Mouse (Mus musculus) heart, embryonic 16.5 days (tissue): ENCODE results near the gene Pik3r2. TPM values are rescaled to one million over a fixed set of nuclear protein-coding genes. Genes with fewer than 3 reads are reported as not detected.

Experiments
- ATAC-seq: fragments of 200-750 bp; cut with Nextera tagmentation; replicated peaks from 2 replicates; pipeline ENCODE4 v1.8.0; 2017; ENCODE audit warnings: moderate number of reproducible peaks; ENCODE audit not compliant: insufficient read depth, low FRiP score; ENCODE audit errors: extremely low read depth
- H3K27ac ChIP-seq: fragments of 300-500 bp; sonication (generic); 2 replicates; pipeline ENCODE4 v1.5.1; 2014; ENCODE audit warnings: mild to moderate bottlenecking, low read length, control low read depth, moderate library complexity
- H3K27me3 ChIP-seq: fragments of 300-500 bp; sonication (generic); 2 replicates; pipeline ENCODE4 v1.6.1; 2014; ENCODE audit warnings: low read length, mixed read lengths; ENCODE audit not compliant: control insufficient read depth, insufficient read depth
- H3K36me3 ChIP-seq: fragments of 300-500 bp; sonication (generic); 2 replicates; pipeline ENCODE4 v1.6.1; 2014; ENCODE audit not compliant: control insufficient read depth, insufficient read depth
- H3K4me1 ChIP-seq: fragments of 300-500 bp; sonication (generic); 2 replicates; pipeline ENCODE4 v1.6.1; 2014; ENCODE audit warnings: low read length, mixed read lengths; ENCODE audit not compliant: control insufficient read depth, insufficient read depth
- H3K4me2 ChIP-seq: fragments of 300-500 bp; sonication (generic); 2 replicates; pipeline ENCODE4 v1.6.1; 2014; ENCODE audit warnings: low read depth, mild to moderate bottlenecking, control low read depth, low read length
- H3K4me3 ChIP-seq: fragments of 300-500 bp; sonication (generic); 2 replicates; pipeline ENCODE4 v1.5.1; 2014; ENCODE audit warnings: mild to moderate bottlenecking, control low read depth, low read length
- H3K9ac ChIP-seq: fragments of 300-500 bp; sonication (generic); 2 replicates; pipeline ENCODE4 v1.6.1; 2014; ENCODE audit warnings: low read length, control low read depth
- H3K9me3 ChIP-seq: fragments of 300-500 bp; sonication (generic); replicated peaks from 2 replicates; pipeline ENCODE4 v1.6.1; 2016; ENCODE audit warnings: low read length; ENCODE audit not compliant: control insufficient read depth
- WGBS: fragments of 180-500 bp; shearing (Covaris S2); extraction: QIAGEN DNeasy Blood & Tissue Kit; methylation state at CpG from one replicate; pipeline ENCODE4 v1.1.7; 2014; 5-methylcytosine and 5-hydroxymethylcytosine counted together
- polyA plus RNA-seq: library from polyadenylated mRNA; unstranded; fragments of >200 nt; fragmentation: Nextera tagmentation; extraction: Ambion mirVana; gene quantifications from 2 replicates; pipeline ENCODE4 v1.2.1, GENCODE M21; 2015

Pik3r2 gene
- polyA plus RNA-seq, 1 experiment from 2014 or later: 42.1 TPM

GRCm38 (mm10) chr8:70729808-70730475, 46.6 kb downstream of the Pik3r2 start:
- H3K27me3 ChIP-seq: peaks cover 42% of the 10 kb centered on the region
- peak overlapping the region; percentile 42 for H3K4me3 ChIP-seq
- 5% methylated on average over 34 of the region's 34 CpGs for WGBS
- H3K4me1 ChIP-seq: no peaks in the 10 kb centered on the region
- H3K27ac ChIP-seq: no peak overlapping the region
- H3K36me3 ChIP-seq: no peaks in the 10 kb centered on the region
- no peaks in the 10 kb centered on the region for H3K9me3 ChIP-seq
- peak overlapping the region; percentile 45 for H3K9ac ChIP-seq
- no peak for ATAC-seq
- peak overlapping the region; percentile 62 for H3K4me2 ChIP-seq

GRCm38 (mm10) chr8:70726721-70727120, 49.8 kb downstream of the Pik3r2 start:
- WGBS: 40% methylated on average over 11 of the region's 11 CpGs
- H3K36me3 ChIP-seq: no peaks in the 10 kb centered on the region
- ATAC-seq: no peak
- H3K4me3 ChIP-seq: no peak overlapping the region
- H3K9ac ChIP-seq: no peak overlapping the region
- H3K4me1 ChIP-seq: no peaks in the 10 kb centered on the region
- no peaks in the 10 kb centered on the region for H3K9me3 ChIP-seq
- H3K27ac ChIP-seq: no peak overlapping the region
- no peak overlapping the region for H3K4me2 ChIP-seq
- H3K27me3 ChIP-seq: peaks cover 45% of the 10 kb centered on the region

GRCm38 (mm10) chr8:70725792-70726447, 50.6 kb downstream of the Pik3r2 start:
- no peaks in the 10 kb centered on the region for H3K9me3 ChIP-seq
- H3K9ac ChIP-seq: no peak overlapping the region
- peaks cover 40% of the 10 kb centered on the region for H3K27me3 ChIP-seq
- no peak overlapping the region for H3K4me2 ChIP-seq
- H3K36me3 ChIP-seq: no peaks in the 10 kb centered on the region
- no peak overlapping the region for H3K27ac ChIP-seq
- 20% methylated on average over 14 of the region's 14 CpGs for WGBS
- H3K4me3 ChIP-seq: no peak overlapping the region
- H3K4me1 ChIP-seq: no peaks in the 10 kb centered on the region
- ATAC-seq: no peak

GRCm38 (mm10) chr8:70724216-70724615, 52.3 kb downstream of the Pik3r2 start:
- no peak for ATAC-seq
- WGBS: 70% methylated on average over 12 of the region's 12 CpGs
- no peaks in the 10 kb centered on the region for H3K4me1 ChIP-seq
- H3K27ac ChIP-seq: no peak overlapping the region
- no peak overlapping the region for H3K4me3 ChIP-seq
- no peaks in the 10 kb centered on the region for H3K36me3 ChIP-seq
- H3K9ac ChIP-seq: no peak overlapping the region
- H3K9me3 ChIP-seq: no peaks in the 10 kb centered on the region
- peaks cover 27% of the 10 kb centered on the region for H3K27me3 ChIP-seq
- H3K4me2 ChIP-seq: no peak overlapping the region

GRCm38 (mm10) chr8:70723486-70724210, 52.9 kb downstream of the Pik3r2 start, which contains the start of gene Pde4c:
Pde4c (plus strand) TSS chr8:70723720.
- no peak for ATAC-seq
- no peak within 1 kb of the TSS for H3K9ac ChIP-seq
- H3K27me3 ChIP-seq: peaks cover 22% of the 10 kb centered on the region
- no peaks in the 10 kb centered on the region for H3K36me3 ChIP-seq
- no peak within 1 kb of the TSS for H3K4me3 ChIP-seq
- no peak within 1 kb of the TSS for H3K4me2 ChIP-seq
- H3K9me3 ChIP-seq: no peaks in the 10 kb centered on the region
- WGBS: 54% methylated on average over 7 of the region's 7 CpGs
- H3K27ac ChIP-seq: no peak within 1 kb of the TSS
- no peaks in the 10 kb centered on the region for H3K4me1 ChIP-seq

GRCm38 (mm10) chr8:70721601-70722000, 54.9 kb downstream of the Pik3r2 start:
- no peak for ATAC-seq
- WGBS: 85% methylated on average over 8 of the region's 8 CpGs
- Histone ChIP-seq H3K27me3 (peaks cover 15% of the 10 kb centered on the region), H3K4me2 (no peak overlapping the region), H3K36me3 (no peaks in the 10 kb centered on the region), H3K4me1 (no peaks in the 10 kb centered on the region), H3K27ac (no peak overlapping the region), H3K9ac (no peak overlapping the region), H3K9me3 (no peaks in the 10 kb centered on the region), H3K4me3 (no peak overlapping the region)

- Histone ChIP-seq H3K9ac (no peak overlapping the region), H3K27me3 (peaks cover 15% of the 10 kb centered on the region), H3K36me3 (no peaks in the 10 kb centered on the region), H3K4me3 (no peak overlapping the region), H3K4me1 (no peaks in the 10 kb centered on the region), H3K4me2 (no peak overlapping the region), H3K9me3 (no peaks in the 10 kb centered on the region), H3K27ac (no peak overlapping the region)
- ATAC-seq: 0 out of 2 replicates have a peak, but pooled peaks have one; percentile 38
- WGBS: 5% methylated on average over 3 of the region's 3 CpGs
Observed at GRCm38 (mm10) chr8:70720739-70721138, 55.8 kb downstream of the Pik3r2 start.

GRCm38 (mm10) chr8:70719796-70720270, 56.7 kb downstream of the Pik3r2 start:
- Histone ChIP-seq H3K4me2 (no peak overlapping the region), H3K36me3 (no peaks in the 10 kb centered on the region), H3K9me3 (no peaks in the 10 kb centered on the region), H3K4me3 (no peak overlapping the region), H3K9ac (no peak overlapping the region), H3K4me1 (no peaks in the 10 kb centered on the region), H3K27ac (no peak overlapping the region), H3K27me3 (peaks cover 15% of the 10 kb centered on the region)
- no peak for ATAC-seq
- 50% methylated on average over 9 of the region's 9 CpGs for WGBS

GRCm38 (mm10) chr8:70718297-70718696, 58.2 kb downstream of the Pik3r2 start, which contains the start of gene Gm3336:
Gm3336 (plus strand) TSS chr8:70718543.
- no peak within 1 kb of the TSS for H3K4me2 ChIP-seq
- peaks cover 12% of the 10 kb centered on the region for H3K27me3 ChIP-seq
- no peak for ATAC-seq
- H3K27ac ChIP-seq: no peak within 1 kb of the TSS
- no peak within 1 kb of the TSS for H3K9ac ChIP-seq
- H3K36me3 ChIP-seq: no peaks in the 10 kb centered on the region
- 2% methylated on average over 18 of the region's 19 CpGs for WGBS
- no peaks in the 10 kb centered on the region for H3K9me3 ChIP-seq
- no peak within 1 kb of the TSS for H3K4me3 ChIP-seq
- H3K4me1 ChIP-seq: no peaks in the 10 kb centered on the region
